Mouse (Mus musculus) erythroblast, embryonic 14.5 days (primary cell): ENCODE results near the gene Cds1.

Experiments used
- GATA1 ChIP-seq: IDR thresholded peaks from 2 replicates; pipeline ENCODE4 v1.6.1; 2012; ENCODE audit warnings: low read length, inconsistent platforms, mixed read lengths
- TAL1 ChIP-seq: IDR thresholded peaks from 3 replicates; pipeline ENCODE4 v1.6.1; 2012; ENCODE audit warnings: low read length, inconsistent platforms, mixed read lengths

- no peak for TF ChIP-seq GATA1
- no peak for TF ChIP-seq TAL1
Observed at GRCm38 (mm10) chr5:101724216-101724615, 40.7 kb upstream of the Cds1 start.
